Mouse (Mus musculus) bone marrow macrophage, adult 2 months (primary cell): ENCODE results near the gene Pard3. TPM values are rescaled to one million over a fixed set of nuclear protein-coding genes. Genes with fewer than 3 reads are reported as not detected.

Experiments used
- H3K27ac ChIP-seq: 2 replicates; pipeline ENCODE4 v1.5.1; 2012; ENCODE audit warnings: low read depth, low read length; ENCODE audit not compliant: insufficient read depth
- H3K4me1 ChIP-seq: 2 replicates; pipeline ENCODE4 v1.6.1; 2012; ENCODE audit warnings: low read length; ENCODE audit not compliant: control insufficient read depth, insufficient read depth
- H3K4me3 ChIP-seq: 2 replicates; pipeline ENCODE4 v1.5.1; 2012; ENCODE audit warnings: mild to moderate bottlenecking, low read length, moderate library complexity; ENCODE audit not compliant: insufficient read depth
- CTCF ChIP-seq: IDR thresholded peaks from 2 replicates; pipeline ENCODE4 v1.5.1; 2012; ENCODE audit warnings: low read depth, mild to moderate bottlenecking, low read length, moderate library complexity
- POLR2A ChIP-seq: IDR thresholded peaks from 2 replicates; pipeline ENCODE4 v1.6.1; 2012; ENCODE audit warnings: mild to moderate bottlenecking, low read depth, low read length, borderline replicate concordance
- polyA plus RNA-seq: library from polyadenylated mRNA; stranded (reverse); fragments of >200 nt; gene quantifications from 2 replicates; pipeline ENCODE4 v1.2.4, GENCODE M21; 2012; ENCODE audit not compliant: missing spikeins, insufficient read depth, insufficient read length

Gene Pard3
- polyA plus RNA-seq, 1 experiment, result 0.11 TPM

DNA sequence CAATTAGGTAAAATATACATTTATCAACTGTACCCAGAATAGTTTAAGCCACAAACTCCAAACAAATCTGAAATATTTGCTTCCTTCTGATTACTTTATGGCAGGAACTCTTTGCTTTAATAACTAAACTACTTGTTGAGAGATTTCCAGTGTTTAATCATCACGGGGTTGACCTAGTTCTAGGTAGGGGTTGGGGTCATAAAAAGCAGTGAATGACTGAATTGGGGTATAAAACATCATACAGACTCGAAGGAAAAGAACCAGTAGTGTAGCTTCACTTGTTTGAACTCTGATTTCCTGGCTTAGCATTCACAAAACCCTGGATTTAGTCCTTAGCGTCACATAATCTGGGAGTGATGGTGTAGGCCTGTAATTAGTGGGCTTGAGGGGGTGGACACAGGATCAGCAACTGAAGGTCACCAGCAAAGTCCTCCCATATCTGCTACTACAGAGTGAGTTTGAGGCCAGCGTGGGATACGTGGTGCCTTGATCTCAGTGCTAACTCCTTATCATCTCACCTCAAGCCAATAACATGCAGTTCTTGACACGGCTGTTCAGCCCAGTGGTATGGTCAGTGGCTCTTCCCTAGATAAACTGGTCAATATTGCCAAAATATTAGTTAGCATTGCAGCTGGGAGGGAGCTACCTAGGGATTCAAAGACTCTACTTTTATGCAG lies 111.6 kb downstream of the Pard3 start:
- no peak for TF ChIP-seq POLR2A
- no peak for TF ChIP-seq CTCF
- H3K4me3 ChIP-seq, result no peak overlapping the region
- no peak overlapping the region for H3K27ac ChIP-seq
- H3K4me1 ChIP-seq, result no peaks in the 10 kb centered on the region

GRCm38 (mm10) chr8:127178634-127179033 lies 114.9 kb downstream of the Pard3 start:
- no peak overlapping the region for H3K4me3 ChIP-seq
- no peak for TF ChIP-seq POLR2A
- 0 out of 2 replicates have a peak, but pooled peaks have one; percentile 21 for TF ChIP-seq CTCF
- no peaks in the 10 kb centered on the region for H3K4me1 ChIP-seq

DNA sequence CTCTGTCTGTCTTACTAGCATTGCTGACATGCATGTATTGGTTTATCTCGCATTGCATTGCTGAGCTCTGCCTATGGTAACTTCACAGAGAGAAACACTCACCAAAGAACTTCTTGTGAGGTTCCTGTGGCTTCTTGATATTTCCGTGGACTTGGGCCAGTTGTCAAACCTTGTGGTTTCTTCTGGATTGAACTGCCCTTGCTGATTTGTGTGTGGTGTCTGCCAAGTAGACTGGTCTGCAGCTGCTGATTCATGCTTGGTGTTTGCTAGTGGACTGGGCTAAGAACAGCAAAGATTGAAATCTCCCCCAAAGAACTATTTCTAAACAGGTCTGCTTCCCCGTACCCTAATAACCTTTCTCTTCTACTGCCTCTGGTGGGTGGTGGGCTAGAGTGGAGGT lies 117.6 kb downstream of the Pard3 start:
- no peak overlapping the region for H3K27ac ChIP-seq
- H3K4me1 ChIP-seq, result no peaks in the 10 kb centered on the region
- no peak overlapping the region for H3K4me3 ChIP-seq
- no peak for TF ChIP-seq POLR2A
- no peak for TF ChIP-seq CTCF

More at GRCm38 (mm10) chr8:127178634-127179033, 114.9 kb downstream of the Pard3 start:
- H3K27ac ChIP-seq, result no peak overlapping the region

DNA sequence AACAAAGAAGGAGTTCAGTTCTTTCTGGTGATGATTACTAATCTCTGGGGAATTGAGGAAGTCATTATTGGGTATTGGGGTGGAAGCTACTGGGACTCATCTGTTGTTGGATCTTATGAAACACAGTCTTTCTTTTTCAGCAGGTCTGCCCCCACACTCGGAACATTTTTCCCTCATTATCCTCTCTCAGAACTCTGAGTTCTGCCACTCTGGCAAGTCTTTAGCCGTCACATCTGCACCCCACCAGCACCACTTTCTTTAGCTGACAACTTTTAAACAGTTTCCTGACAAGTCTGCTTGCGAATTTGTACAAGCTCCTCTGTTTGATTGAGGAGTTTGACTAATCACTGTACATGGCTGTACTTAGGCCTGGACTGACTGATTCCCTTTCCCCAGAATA lies 118.4 kb downstream of the Pard3 start:
- Histone ChIP-seq H3K4me3 (no peak overlapping the region), H3K27ac (no peak overlapping the region)
- no peak for TF ChIP-seq POLR2A
- no peak for TF ChIP-seq CTCF

DNA sequence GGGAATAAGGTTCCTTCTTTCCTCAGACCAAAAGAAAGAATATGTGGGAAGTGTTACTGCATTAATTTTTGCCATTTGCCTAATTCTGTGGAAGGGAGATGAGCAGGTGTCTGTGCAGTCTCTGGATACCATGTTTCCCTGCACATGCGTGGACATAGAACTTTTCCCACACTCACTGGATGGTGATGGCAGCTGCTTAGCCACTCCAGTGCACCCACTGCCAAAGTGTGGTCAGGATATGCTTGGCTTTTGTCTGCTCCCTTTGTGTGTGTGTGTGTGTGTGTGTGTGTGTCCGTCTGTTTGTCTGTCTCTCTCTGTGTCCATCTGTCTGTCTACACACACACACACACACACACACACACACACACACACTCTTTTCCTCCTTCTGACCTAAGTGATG lies 119.8 kb downstream of the Pard3 start:
- TF ChIP-seq CTCF (no peak), POLR2A (no peak)
- no peaks in the 10 kb centered on the region for H3K4me1 ChIP-seq
- no peak overlapping the region for H3K27ac ChIP-seq
- no peak overlapping the region for H3K4me3 ChIP-seq

More for the DNA sequence above, 118.4 kb downstream of the Pard3 start:
- no peaks in the 10 kb centered on the region for H3K4me1 ChIP-seq

GRCm38 (mm10) chr8:127184025-127184424 lies 120.3 kb downstream of the Pard3 start:
- Histone ChIP-seq H3K4me3 (no peak overlapping the region), H3K4me1 (no peaks in the 10 kb centered on the region), H3K27ac (no peak overlapping the region)
- TF ChIP-seq POLR2A, result no peak
- no peak for TF ChIP-seq CTCF

GRCm38 (mm10) chr8:127185897-127186296 lies 122.2 kb downstream of the Pard3 start:
- H3K4me1 ChIP-seq, result no peaks in the 10 kb centered on the region
- no peak for TF ChIP-seq CTCF
- no peak for TF ChIP-seq POLR2A
- no peak overlapping the region for H3K4me3 ChIP-seq
- H3K27ac ChIP-seq, result no peak overlapping the region

DNA sequence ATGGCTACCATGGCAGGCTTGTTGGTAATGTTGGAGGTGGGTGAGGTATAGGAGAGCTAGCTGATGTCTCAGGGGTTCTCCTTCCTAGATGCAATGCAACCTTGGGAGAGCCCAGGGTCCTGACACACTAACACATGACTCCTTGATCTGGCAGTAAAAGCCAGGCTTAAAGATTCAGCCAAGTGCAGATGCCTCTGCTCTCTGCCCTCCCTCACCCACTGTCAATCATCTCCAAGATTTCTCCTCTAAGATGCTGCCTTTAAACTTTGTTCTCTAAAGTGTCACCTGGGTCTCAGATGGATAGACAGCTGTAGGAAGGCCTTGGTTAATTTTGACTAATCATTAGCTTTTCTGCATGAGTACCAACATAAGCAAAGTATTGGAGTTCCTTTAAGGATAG lies 125.0 kb downstream of the Pard3 start:
- peaks cover 2% of the 10 kb centered on the region; the same call in 1 of the 2 replicates for H3K4me1 ChIP-seq
- TF ChIP-seq CTCF (no peak), POLR2A (no peak)
- H3K27ac ChIP-seq, result no peak overlapping the region
- H3K4me3 ChIP-seq, result no peak overlapping the region

DNA sequence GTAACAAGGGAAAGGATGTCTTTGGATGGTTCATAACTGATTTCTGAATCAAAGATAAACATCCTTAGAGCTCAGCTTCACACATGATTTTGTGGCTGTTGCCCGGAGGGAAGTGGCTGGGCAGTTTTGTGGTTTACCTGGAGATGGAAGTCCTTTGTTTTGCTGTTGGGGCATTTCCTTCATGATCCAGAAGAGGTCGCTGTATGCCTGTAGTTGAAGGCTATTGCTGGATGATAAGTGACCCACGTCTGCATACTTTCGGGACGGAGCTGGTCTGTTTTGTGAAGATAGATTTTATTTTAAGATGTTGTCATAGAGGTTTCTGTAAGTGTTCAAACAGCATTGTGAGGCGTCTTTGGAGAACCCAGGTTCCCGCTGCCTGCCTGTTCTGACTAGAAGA lies 126.7 kb downstream of the Pard3 start:
- peaks cover 2% of the 10 kb centered on the region; the same call in 1 of the 2 replicates for H3K4me1 ChIP-seq
- H3K4me3 ChIP-seq, result no peak overlapping the region

DNA sequence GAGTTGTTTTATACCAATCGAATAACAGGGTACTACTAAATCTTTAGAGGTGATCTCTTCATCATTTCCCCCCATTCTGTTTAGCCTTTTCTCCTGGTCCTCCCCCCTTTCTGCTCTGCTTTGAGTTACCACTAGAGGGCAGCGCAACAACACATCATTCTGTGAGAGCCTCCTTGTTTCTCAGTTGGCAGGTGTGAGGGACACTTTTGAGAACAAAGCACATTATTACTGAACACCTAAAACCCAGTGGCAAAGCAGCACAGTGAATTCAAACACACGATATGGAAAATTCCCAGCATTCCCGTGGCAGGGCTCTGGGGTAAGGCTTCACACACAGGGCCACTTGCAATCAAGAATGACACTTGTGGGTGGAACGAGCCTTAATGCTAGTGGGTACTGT lies 127.7 kb downstream of the Pard3 start:
- TF ChIP-seq POLR2A (no peak), CTCF (peak; percentile 56)
- Histone ChIP-seq H3K4me1 (peaks cover 2% of the 10 kb centered on the region; the same call in 1 of the 2 replicates), H3K27ac (no peak overlapping the region), H3K4me3 (no peak overlapping the region)

More for the DNA sequence above, 126.7 kb downstream of the Pard3 start:
- H3K27ac ChIP-seq, result no peak overlapping the region
- TF ChIP-seq CTCF (no peak), POLR2A (no peak)
